Mouse (Mus musculus) CH12.LX (cell line): ENCODE results near the gene Slc18a3.

ENCODE experiments used
- CTCF ChIP-seq, 2 experiments: IDR thresholded peaks in 1 of 2; conservative IDR thresholded peaks in 1 of 2; 2 replicates each; pipeline ENCODE4 v1.5.1; 2011 to 2012; ENCODE audit warnings: low read depth in 2 of 2, low read length in 2 of 2, improper control_type of control experiment in 1 of 2, inconsistent platforms in 1 of 2, mild to moderate bottlenecking in 1 of 2, moderate library complexity in 1 of 2
- ELF1 ChIP-seq: IDR thresholded peaks from 2 replicates; pipeline ENCODE4 v1.6.1; 2014; ENCODE audit warnings: low read depth, mild to moderate bottlenecking, inconsistent platforms, low read length, improper control_type of control experiment
- EP300 ChIP-seq: IDR thresholded peaks from 2 replicates; pipeline ENCODE4 v1.6.1; 2011; ENCODE audit warnings: low read length, improper control_type of control experiment
- MAFK ChIP-seq: IDR thresholded peaks from 2 replicates; pipeline ENCODE4 v1.6.1; 2011; ENCODE audit warnings: low read length, improper control_type of control experiment; ENCODE audit not compliant: insufficient replicate concordance
- MXI1 ChIP-seq: IDR thresholded peaks from 2 replicates; pipeline ENCODE4 v1.6.1; 2011; ENCODE audit warnings: mild to moderate bottlenecking, low read depth, low read length, improper control_type of control experiment
- MYC ChIP-seq: IDR thresholded peaks from 2 replicates; pipeline ENCODE4 v1.6.1; 2011; ENCODE audit warnings: low read depth, mild to moderate bottlenecking, improper control_type of control experiment, low read length
- NELFE ChIP-seq: IDR thresholded peaks from 2 replicates; pipeline ENCODE4 v1.6.1; 2011; ENCODE audit warnings: low read depth, low read length, improper control_type of control experiment
- POLR2A ChIP-seq: IDR thresholded peaks from 2 replicates; pipeline ENCODE4 v1.6.1; 2011; ENCODE audit warnings: low read depth, mild to moderate bottlenecking, improper control_type of control experiment, low read length
- SIN3A ChIP-seq: IDR thresholded peaks from 2 replicates; pipeline ENCODE4 v1.6.1; 2012; ENCODE audit warnings: low read length, improper control_type of control experiment, inconsistent platforms
- USF1 ChIP-seq: IDR thresholded peaks from 2 replicates; pipeline ENCODE4 v1.6.1; 2014; ENCODE audit warnings: low read depth, mild to moderate bottlenecking, inconsistent platforms, low read length, improper control_type of control experiment
- USF2 ChIP-seq: conservative IDR thresholded peaks from 2 replicates; pipeline ENCODE4 v1.6.1; 2011; ENCODE audit warnings: low read depth, low read length, improper control_type of control experiment
- ZC3H11A ChIP-seq: IDR thresholded peaks from 2 replicates; pipeline ENCODE4 v1.6.1; 2012; ENCODE audit warnings: low read depth, mild to moderate bottlenecking, inconsistent platforms, low read length, improper control_type of control experiment
- ZKSCAN1 ChIP-seq: IDR thresholded peaks from 2 replicates; pipeline ENCODE4 v1.6.1; 2012; ENCODE audit warnings: low read depth, inconsistent platforms, low read length, improper control_type of control experiment, borderline replicate concordance

- TF ChIP-seq MXI1 = no peak
- no peak for TF ChIP-seq SIN3A
- no peak for TF ChIP-seq ZC3H11A
- no peak for TF ChIP-seq POLR2A
- TF ChIP-seq ELF1 = no peak
- TF ChIP-seq MYC = no peak
- TF ChIP-seq EP300 = no peak
- TF ChIP-seq USF2 = no peak
- TF ChIP-seq NELFE = no peak
- no peak for TF ChIP-seq MAFK
- TF ChIP-seq ZKSCAN1 = no peak
- no peak for TF ChIP-seq USF1
- no peak for TF ChIP-seq CTCF (conservative IDR thresholded peaks at IDR 0.05 in 1 of 2, IDR thresholded peaks at IDR 0.05 in 1 of 2; ENCODE audit: low read depth in 2 of 2, low read length in 2 of 2)
Observed at GRCm38 (mm10) chr14:32502764-32503688, 38.4 kb upstream of the Slc18a3 start.
